Mouse (Mus musculus): ENCODE data around the gene Gm45021. TPM values are rescaled to one million over a fixed set of nuclear protein-coding genes. Genes with fewer than 3 reads are reported as not detected.

Gm45021 gene
- polyA plus RNA-seq, 1 experiment from 2014 or later, result not detected

GRCm38 (mm10) chr6:48648779-48649178 lies 59.4 kb downstream of the Gm45021 start:
- Histone ChIP-seq H3K4me3 (replicated peaks; ENCODE audit: low read length) (no peak overlapping the region), H3K4me2 (replicated peaks) (no peak overlapping the region), H3K9ac (no peak overlapping the region), H3K36me3 (replicated peaks; ENCODE audit: control insufficient read depth, insufficient read depth) (no peaks in the 10 kb centered on the region), H3K27me3 (ENCODE audit: control insufficient read depth, insufficient read depth, low read length) (no peaks in the 10 kb centered on the region), H3K27ac (no peak overlapping the region), H3K9me3 (ENCODE audit: control insufficient read depth, low read length) (no peaks in the 10 kb centered on the region), H3K4me1 (replicated peaks; ENCODE audit: control insufficient read depth, insufficient read depth, low read length) (no peaks in the 10 kb centered on the region)
- WGBS, result 86% methylated on average over 4 of the region's 4 CpGs
- ATAC-seq (ENCODE audit: low FRiP score) (no peak), DNase-seq (ENCODE audit: low spot score) (no peak)

DNA sequence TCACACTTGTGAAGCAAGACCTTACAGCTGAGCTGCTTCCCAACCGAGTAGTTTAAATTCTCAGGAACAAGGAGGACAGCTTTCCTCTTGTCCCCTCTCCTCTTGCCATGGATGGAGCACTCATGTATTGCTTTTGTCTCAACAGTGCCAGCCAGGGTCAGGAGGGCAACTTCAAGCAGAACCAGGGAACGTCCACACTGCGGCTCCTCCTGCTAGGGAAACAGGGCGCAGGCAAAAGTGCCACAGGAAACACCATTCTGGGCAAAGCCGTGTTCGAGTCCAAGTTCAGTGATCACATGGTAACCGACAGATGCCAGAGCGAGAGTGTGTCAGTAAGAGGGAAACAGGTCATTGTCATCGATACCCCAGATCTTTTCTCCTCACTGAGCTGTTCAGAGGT lies 60.6 kb downstream of the Gm45021 start:
- H3K4me1 ChIP-seq (replicated peaks; ENCODE audit: control insufficient read depth, insufficient read depth, low read length), result no peaks in the 10 kb centered on the region
- H3K36me3 ChIP-seq (replicated peaks; ENCODE audit: control insufficient read depth, insufficient read depth), result no peaks in the 10 kb centered on the region
- no peak overlapping the region for H3K4me2 ChIP-seq (replicated peaks)
- no peak for ATAC-seq (ENCODE audit: low FRiP score)
- WGBS, result 92% methylated on average over 9 of the region's 9 CpGs
- no peak overlapping the region for H3K4me3 ChIP-seq (replicated peaks; ENCODE audit: low read length)
- no peak overlapping the region for H3K9ac ChIP-seq
- no peaks in the 10 kb centered on the region for H3K9me3 ChIP-seq (ENCODE audit: control insufficient read depth, low read length)
- H3K27ac ChIP-seq, result no peak overlapping the region
- H3K27me3 ChIP-seq (ENCODE audit: control insufficient read depth, insufficient read depth, low read length), result no peaks in the 10 kb centered on the region
- no peak for DNase-seq (ENCODE audit: low spot score)

DNA sequence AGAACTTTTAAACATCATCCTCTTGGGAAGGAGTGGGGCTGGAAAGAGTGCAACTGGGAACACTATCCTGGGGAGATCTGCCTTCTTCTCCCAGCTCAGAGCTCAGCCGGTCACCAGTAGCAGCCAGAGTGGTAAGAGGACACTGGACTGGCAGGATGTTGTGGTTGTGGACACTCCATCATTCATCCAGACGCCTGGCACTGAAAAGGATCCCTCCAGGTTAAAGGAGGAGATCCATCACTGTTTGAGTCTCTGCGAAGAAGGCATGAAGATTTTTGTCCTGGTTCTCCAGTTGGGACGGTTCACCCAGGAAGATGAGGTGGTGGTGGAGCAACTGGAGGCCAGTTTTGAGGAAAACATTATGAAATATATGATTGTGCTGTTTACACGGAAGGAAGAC lies 69.3 kb downstream of the Gm45021 start:
- H3K4me1 ChIP-seq (replicated peaks; ENCODE audit: control insufficient read depth, insufficient read depth, low read length), result no peaks in the 10 kb centered on the region
- no peaks in the 10 kb centered on the region for H3K27me3 ChIP-seq (ENCODE audit: control insufficient read depth, insufficient read depth, low read length)
- no peaks in the 10 kb centered on the region for H3K9me3 ChIP-seq (ENCODE audit: control insufficient read depth, low read length)
- ATAC-seq (ENCODE audit: low FRiP score), result no peak
- no peak overlapping the region for H3K4me2 ChIP-seq (replicated peaks)
- no peak overlapping the region for H3K4me3 ChIP-seq (replicated peaks; ENCODE audit: low read length)
- WGBS, result 83% methylated on average over 5 of the region's 5 CpGs
- no peak overlapping the region for H3K9ac ChIP-seq
- no peaks in the 10 kb centered on the region for H3K36me3 ChIP-seq (replicated peaks; ENCODE audit: control insufficient read depth, insufficient read depth)
- H3K27ac ChIP-seq, result no peak overlapping the region
- DNase-seq (ENCODE audit: low spot score), result no peak

Other genes with a start within 250 kb of the Gm45021 start
- 24.8 and 24.9 TPM in 2 replicates for gene Krba1, start 194.0 kb upstream of the Gm45021 start, polyA plus RNA-seq (2014; fragmentation: Nextera tagmentation; extraction: Ambion mirVana)
- 25.8 and 32.4 TPM in 2 replicates for gene Zfp467, start 143.8 kb upstream of the Gm45021 start, polyA plus RNA-seq (2014; fragmentation: Nextera tagmentation; extraction: Ambion mirVana)
- 0.20 and 0.35 TPM in 2 replicates for gene Sspo, start 141.4 kb upstream of the Gm45021 start, polyA plus RNA-seq (2014; fragmentation: Nextera tagmentation; extraction: Ambion mirVana)
- 230 and 241 TPM in 2 replicates for gene Atp6v0e2, start 52.0 kb upstream of the Gm45021 start, polyA plus RNA-seq (2014; fragmentation: Nextera tagmentation; extraction: Ambion mirVana)
- 18.2 and 20.8 TPM in 2 replicates for gene Lrrc61, start 34.8 kb upstream of the Gm45021 start, polyA plus RNA-seq (2014; fragmentation: Nextera tagmentation; extraction: Ambion mirVana)
- 5.2 and 8.2 TPM in 2 replicates for gene Rarres2, start 16.8 kb upstream of the Gm45021 start, polyA plus RNA-seq (2014; fragmentation: Nextera tagmentation; extraction: Ambion mirVana)
- 37.4 and 41.7 TPM in 2 replicates for gene Repin1, start 4.3 kb downstream of the Gm45021 start, polyA plus RNA-seq (2014; fragmentation: Nextera tagmentation; extraction: Ambion mirVana)
- 0.74 and 0.78 TPM in 2 replicates for gene Gm44965, start 4.3 kb downstream of the Gm45021 start, polyA plus RNA-seq (2014; fragmentation: Nextera tagmentation; extraction: Ambion mirVana)
- gene Zfp775, start 12.5 kb downstream of the Gm45021 start, polyA plus RNA-seq (2014; fragmentation: Nextera tagmentation; extraction: Ambion mirVana), result 11.8 and 13.6 TPM in 2 replicates
- 23.1 and 25.7 TPM in 2 replicates for gene AI854703, start 37.2 kb downstream of the Gm45021 start, polyA plus RNA-seq (2014; fragmentation: Nextera tagmentation; extraction: Ambion mirVana)
- 0.12 and 0.16 TPM in 2 replicates for gene Gimap8, start 57.6 kb downstream of the Gm45021 start, polyA plus RNA-seq (2014; fragmentation: Nextera tagmentation; extraction: Ambion mirVana)
- 1.2 and 1.6 TPM in 2 replicates for gene Gimap9, start 86.5 kb downstream of the Gm45021 start, polyA plus RNA-seq (2014; fragmentation: Nextera tagmentation; extraction: Ambion mirVana)
- 1.5 and 1.9 TPM in 2 replicates for gene Gimap4, start 94.9 kb downstream of the Gm45021 start, polyA plus RNA-seq (2014; fragmentation: Nextera tagmentation; extraction: Ambion mirVana)
- gene Gimap6, start 118.6 kb downstream of the Gm45021 start, polyA plus RNA-seq (2014; fragmentation: Nextera tagmentation; extraction: Ambion mirVana), result 7.2 and 8.7 TPM in 2 replicates
- gene Gm28053, start 129.0 kb downstream of the Gm45021 start, polyA plus RNA-seq (2014; fragmentation: Nextera tagmentation; extraction: Ambion mirVana), result 0.71 TPM in 1 of 2 replicates, not detected in the other
- gene Gimap7, start 129.0 kb downstream of the Gm45021 start, polyA plus RNA-seq (2014; fragmentation: Nextera tagmentation; extraction: Ambion mirVana), result not detected in 2 replicates
- 5.1 and 5.7 TPM in 2 replicates for gene Gimap1, start 149.4 kb downstream of the Gm45021 start, polyA plus RNA-seq (2014; fragmentation: Nextera tagmentation; extraction: Ambion mirVana)
- gene Gimap5, start 156.6 kb downstream of the Gm45021 start, polyA plus RNA-seq (2014; fragmentation: Nextera tagmentation; extraction: Ambion mirVana), result 1.7 and 2.1 TPM in 2 replicates
- gene Gimap3, start 181.2 kb downstream of the Gm45021 start, polyA plus RNA-seq (2014; fragmentation: Nextera tagmentation; extraction: Ambion mirVana), result not detected in 2 replicates